Mouse (Mus musculus) forebrain, embryonic 14.5 days (tissue): ENCODE measurements around the gene Iqsec3. TPM values are rescaled to one million over a fixed set of nuclear protein-coding genes. Genes with fewer than 3 reads are reported as not detected.

ENCODE experiments used
- ATAC-seq: fragments of 200-750 bp; cut with Nextera tagmentation; 2 replicates; pipeline ENCODE4 v1.8.0; 2017; ENCODE audit warnings: mild to moderate bottlenecking, moderate library complexity
- DNase-seq: peaks from one replicate; pipeline ENCODE4 v3.0.0-alpha.2; 2015; ENCODE audit warnings: low spot score
- H3K27ac ChIP-seq: fragments of 300-500 bp; sonication (generic); 2 replicates; pipeline ENCODE4 v1.5.1; 2014; ENCODE audit warnings: low read depth, mild to moderate bottlenecking, control low read depth, low read length, moderate library complexity
- H3K27me3 ChIP-seq: fragments of 300-500 bp; sonication (generic); replicated peaks from 2 replicates; pipeline ENCODE4 v1.6.1; 2014; ENCODE audit warnings: low read length, control low read depth, mixed read lengths; ENCODE audit not compliant: control insufficient read depth, insufficient read depth
- H3K36me3 ChIP-seq: fragments of 300-500 bp; sonication (generic); 2 replicates; pipeline ENCODE4 v1.6.1; 2014; ENCODE audit warnings: low read length, control low read depth; ENCODE audit not compliant: control insufficient read depth, insufficient read depth
- H3K4me1 ChIP-seq: fragments of 300-500 bp; sonication (generic); 2 replicates; pipeline ENCODE4 v1.6.1; 2014; ENCODE audit warnings: antibody characterized with exemption, low read length, control low read depth; ENCODE audit not compliant: control insufficient read depth, insufficient read depth
- H3K4me2 ChIP-seq: fragments of 300-500 bp; sonication (generic); 2 replicates; pipeline ENCODE4 v1.6.1; 2014; ENCODE audit warnings: mild to moderate bottlenecking, control low read depth, low read length
- H3K4me3 ChIP-seq: fragments of 300-500 bp; sonication (generic); 2 replicates; pipeline ENCODE4 v1.5.1; 2014; ENCODE audit warnings: low read depth, low read length, control low read depth
- H3K9ac ChIP-seq: fragments of 300-500 bp; sonication (generic); 2 replicates; pipeline ENCODE4 v1.6.1; 2014; ENCODE audit warnings: mild to moderate bottlenecking, low read length, control low read depth, moderate library complexity
- H3K9me3 ChIP-seq: fragments of 300-500 bp; sonication (generic); replicated peaks from 2 replicates; pipeline ENCODE4 v1.6.1; 2016; ENCODE audit warnings: low read length, control low read depth, mixed read lengths; ENCODE audit not compliant: control insufficient read depth
- WGBS: fragments of 180-500 bp; shearing (Covaris S2); extraction: QIAGEN DNeasy Blood & Tissue Kit; methylation state at CpG from one replicate; pipeline ENCODE4 v1.1.7; 2014; 5-methylcytosine and 5-hydroxymethylcytosine counted together
- polyA plus RNA-seq: library from polyadenylated mRNA; unstranded; fragments of >200 nt; fragmentation: Nextera tagmentation; extraction: Ambion mirVana; gene quantifications from 2 replicates; pipeline ENCODE4 v1.2.1, GENCODE M21; 2014

The Iqsec3 gene
- polyA plus RNA-seq, 1 experiment from 2014 or later: 2.9 TPM

GRCm38 (mm10) chr6:121424403-121424802, 49.1 kb downstream of the Iqsec3 start:
- ATAC-seq: no peak; the same call in 1 of the 2 replicates
- Histone ChIP-seq H3K27ac (no peak overlapping the region), H3K9ac (no peak overlapping the region), H3K36me3 (no peaks in the 10 kb centered on the region), H3K4me3 (no peak overlapping the region), H3K4me1 (no peaks in the 10 kb centered on the region), H3K4me2 (no peak overlapping the region), H3K27me3 (no peaks in the 10 kb centered on the region), H3K9me3 (no peaks in the 10 kb centered on the region)
- no peak for DNase-seq
- WGBS: 50% methylated on average over 12 of the region's 12 CpGs

GRCm38 (mm10) chr6:121412558-121413297, 60.8 kb downstream of the Iqsec3 start:
- H3K9me3 ChIP-seq: no peaks in the 10 kb centered on the region
- H3K36me3 ChIP-seq: no peaks in the 10 kb centered on the region
- peaks cover 38% of the 10 kb centered on the region for H3K27me3 ChIP-seq
- H3K27ac ChIP-seq: no peak overlapping the region
- H3K9ac ChIP-seq: no peak overlapping the region
- H3K4me3 ChIP-seq: peak overlapping the region; percentile 17
- 1% methylated on average over 43 of the region's 46 CpGs for whole genome bisulfite sequencing
- ATAC-seq (0 out of 2 replicates have a peak, but pooled peaks have one; percentile 18), DNase-seq (no peak)
- no peaks in the 10 kb centered on the region for H3K4me1 ChIP-seq
- peak overlapping the region; percentile 33 for H3K4me2 ChIP-seq

- Histone ChIP-seq H3K4me2 (no peak overlapping the region), H3K4me1 (no peaks in the 10 kb centered on the region), H3K4me3 (no peak overlapping the region), H3K27ac (no peak overlapping the region), H3K9me3 (no peaks in the 10 kb centered on the region), H3K36me3 (no peaks in the 10 kb centered on the region), H3K9ac (no peak overlapping the region), H3K27me3 (peaks cover 17% of the 10 kb centered on the region)
- DNase-seq (no peak), ATAC-seq (no peak; the same call in 1 of the 2 replicates)
- WGBS: 33% methylated on average over 5 of the region's 5 CpGs
Observed at GRCm38 (mm10) chr6:121407571-121408011, 65.9 kb downstream of the Iqsec3 start.

GRCm38 (mm10) chr6:121405311-121405710, 68.2 kb downstream of the Iqsec3 start:
- no peak for DNase-seq
- Histone ChIP-seq H3K36me3 (no peaks in the 10 kb centered on the region), H3K27ac (no peak overlapping the region), H3K4me2 (no peak overlapping the region), H3K9me3 (no peaks in the 10 kb centered on the region), H3K9ac (no peak overlapping the region), H3K27me3 (no peaks in the 10 kb centered on the region), H3K4me3 (no peak overlapping the region), H3K4me1 (no peaks in the 10 kb centered on the region)
- no peak for ATAC-seq
- whole genome bisulfite sequencing: 89% methylated on average over 8 of the region's 8 CpGs

- DNase-seq: peak; percentile 49
Observed at GRCm38 (mm10) chr6:121402661-121403244, 70.7 kb downstream of the Iqsec3 start.

GRCm38 (mm10) chr6:121401826-121402660, 71.4 kb downstream of the Iqsec3 start:
- 72% methylated on average over 14 of the region's 14 CpGs for WGBS
- H3K36me3 ChIP-seq: no peaks in the 10 kb centered on the region
- no peak overlapping the region for H3K4me2 ChIP-seq
- no peak overlapping the region for H3K9ac ChIP-seq
- no peak overlapping the region for H3K4me3 ChIP-seq
- H3K9me3 ChIP-seq: no peaks in the 10 kb centered on the region
- H3K27ac ChIP-seq: no peak overlapping the region
- no peaks in the 10 kb centered on the region for H3K27me3 ChIP-seq
- ATAC-seq (peak; percentile 61; the same call in 1 of the 2 replicates), DNase-seq (no peak)
- H3K4me1 ChIP-seq: no peaks in the 10 kb centered on the region

More at GRCm38 (mm10) chr6:121402661-121403244, 70.7 kb downstream of the Iqsec3 start:
- no peak overlapping the region for H3K9ac ChIP-seq
- peak; percentile 54 for ATAC-seq
- no peak overlapping the region for H3K4me3 ChIP-seq
- no peak overlapping the region for H3K4me2 ChIP-seq
- H3K27me3 ChIP-seq: no peaks in the 10 kb centered on the region
- H3K4me1 ChIP-seq: no peaks in the 10 kb centered on the region
- 50% methylated on average over 8 of the region's 8 CpGs for WGBS
- no peak overlapping the region; the same call in 1 of the 2 replicates for H3K27ac ChIP-seq
- H3K9me3 ChIP-seq: no peaks in the 10 kb centered on the region
- H3K36me3 ChIP-seq: no peaks in the 10 kb centered on the region

- ATAC-seq: no peak
- no peaks in the 10 kb centered on the region for H3K4me1 ChIP-seq
- WGBS: 93% methylated on average over 6 of the region's 6 CpGs
Observed at GRCm38 (mm10) chr6:121401140-121401539, 72.3 kb downstream of the Iqsec3 start.

GRCm38 (mm10) chr6:121392610-121393252, 80.7 kb downstream of the Iqsec3 start:
- 88% methylated on average over 4 of the region's 4 CpGs for WGBS
- H3K27ac ChIP-seq: no peak overlapping the region
- H3K4me1 ChIP-seq: no peaks in the 10 kb centered on the region
- no peak overlapping the region for H3K4me3 ChIP-seq
- 0 out of 2 replicates have a peak, but pooled peaks cover 2% of the 10 kb centered on the region for H3K9me3 ChIP-seq
- no peaks in the 10 kb centered on the region for H3K36me3 ChIP-seq
- ATAC-seq: no peak
- H3K4me2 ChIP-seq: no peak overlapping the region
- no peak for DNase-seq
- no peaks in the 10 kb centered on the region for H3K27me3 ChIP-seq
- H3K9ac ChIP-seq: no peak overlapping the region

More at GRCm38 (mm10) chr6:121401140-121401539, 72.3 kb downstream of the Iqsec3 start:
- Histone ChIP-seq H3K36me3 (no peaks in the 10 kb centered on the region), H3K4me3 (no peak overlapping the region), H3K9me3 (no peaks in the 10 kb centered on the region), H3K9ac (no peak overlapping the region), H3K27me3 (no peaks in the 10 kb centered on the region), H3K4me2 (no peak overlapping the region), H3K27ac (no peak overlapping the region)
- no peak for DNase-seq
